Mouse (Mus musculus) T-helper 17 cell (primary cell): ENCODE measurements around the gene Slc39a12.

ENCODE experiments used
- in situ Hi-C, 2 experiments: fragments of 300-600 bp; cut with MboI, MseI; formaldehyde crosslinking; loops; 1 replicate in 1 of 2; 2 replicates in 1 of 2; pipeline ENCODE4 v1.15.1; 2025; ENCODE audit warnings: high pct_unique_total_duplicates in 2 of 2

Slc39a12 gene

GRCm38 (mm10) chr2:14388162-14388561 is at the start of gene Slc39a12:
TSS of gene Slc39a12 (plus strand) at chr2:14388316.
- in situ Hi-C loops: no loop called here

DNA sequence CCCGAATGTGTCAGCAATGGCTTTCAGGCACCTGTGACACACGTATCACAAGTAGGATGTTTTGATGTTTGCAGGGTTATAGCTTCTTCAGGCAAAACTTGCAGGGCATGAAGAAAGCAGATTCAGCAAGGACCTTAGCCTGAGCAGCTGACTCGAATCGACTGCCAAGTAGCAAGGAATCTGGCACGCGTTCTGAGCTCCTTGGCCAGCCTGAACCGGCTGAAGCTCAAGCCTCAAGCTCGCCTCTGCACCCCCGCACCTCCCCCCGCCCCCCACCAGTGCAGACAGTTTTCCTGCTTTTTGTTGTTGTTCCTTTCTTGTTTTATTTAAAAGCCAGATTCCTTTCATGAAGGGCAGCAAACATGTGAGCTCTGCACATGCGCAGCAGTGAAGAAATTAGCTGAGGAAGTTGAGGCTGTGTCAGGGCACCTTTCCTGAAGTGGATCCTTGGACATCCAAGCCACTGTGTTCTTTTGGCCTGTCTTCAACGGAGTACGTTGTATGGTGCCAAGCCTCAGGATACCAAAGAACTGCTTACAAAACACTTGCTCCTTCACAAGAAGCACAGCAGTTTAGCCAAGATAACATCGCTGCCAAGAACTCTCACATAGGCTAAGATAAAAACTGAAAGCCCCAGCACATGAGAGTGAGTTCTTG is 46.3 kb upstream of the Slc39a12 start:
- in situ Hi-C loops: no loop called here

- in situ Hi-C loops: no loop called here
Observed at GRCm38 (mm10) chr2:14342309-14342839, 45.7 kb upstream of the Slc39a12 start.

- in situ Hi-C loops: no loop called here
Observed at GRCm38 (mm10) chr2:14388856-14389255, 740 bp downstream of the Slc39a12 start.

DNA sequence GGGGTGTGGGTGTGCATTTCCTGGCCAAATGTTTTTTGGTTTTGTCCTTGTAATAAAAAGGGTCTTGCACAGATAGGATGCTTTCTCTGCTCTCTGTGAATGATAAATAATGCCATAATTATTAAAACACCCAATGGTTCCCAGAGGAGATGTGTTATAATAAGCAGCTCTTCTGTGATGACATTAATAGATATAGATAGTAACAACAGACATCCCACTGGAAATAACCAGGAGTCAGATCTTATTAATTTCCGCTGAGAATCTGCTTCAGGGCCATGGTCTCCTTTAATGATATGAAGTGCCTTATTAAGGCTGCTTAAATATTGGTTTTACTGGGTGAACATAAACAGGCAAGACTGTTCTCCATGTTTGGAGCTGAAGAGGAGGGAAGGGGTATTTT is 2.8 kb downstream of the Slc39a12 start:
- in situ Hi-C loops: no loop called here

GRCm38 (mm10) chr2:14403000-14403399 is 14.9 kb downstream of the Slc39a12 start:
- in situ Hi-C loops: no loop called here

GRCm38 (mm10) chr2:14428987-14429386 is 40.9 kb downstream of the Slc39a12 start:
- in situ Hi-C loops: no loop called here

DNA sequence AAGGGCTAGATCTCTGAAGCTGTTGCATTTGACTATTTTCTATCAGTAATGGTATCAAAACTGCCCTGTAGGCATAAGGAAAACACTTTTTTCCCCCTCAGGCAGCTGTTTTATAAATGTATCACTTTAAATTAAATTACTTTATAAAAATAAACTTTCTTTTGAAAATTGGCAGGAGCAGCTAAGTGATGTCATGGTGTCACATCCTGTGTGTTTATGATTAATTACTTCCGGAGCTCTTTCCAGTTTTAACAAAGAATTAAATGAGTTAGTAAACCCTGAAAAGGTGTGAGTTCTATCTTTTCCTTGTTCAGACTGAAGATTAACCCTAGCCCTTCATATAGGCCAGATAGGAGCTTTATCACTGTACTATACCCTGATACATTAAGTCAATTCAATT is 59.2 kb downstream of the Slc39a12 start:
- in situ Hi-C loops: no loop called here

- in situ Hi-C loops: loop anchor here in 1 of 2 experiments (10.0 kb wide), 1 partner anchor 64 kb away; no protein-coding TSS in a partner anchor
Observed at GRCm38 (mm10) chr2:14450866-14451265, 62.8 kb downstream of the Slc39a12 start.

DNA sequence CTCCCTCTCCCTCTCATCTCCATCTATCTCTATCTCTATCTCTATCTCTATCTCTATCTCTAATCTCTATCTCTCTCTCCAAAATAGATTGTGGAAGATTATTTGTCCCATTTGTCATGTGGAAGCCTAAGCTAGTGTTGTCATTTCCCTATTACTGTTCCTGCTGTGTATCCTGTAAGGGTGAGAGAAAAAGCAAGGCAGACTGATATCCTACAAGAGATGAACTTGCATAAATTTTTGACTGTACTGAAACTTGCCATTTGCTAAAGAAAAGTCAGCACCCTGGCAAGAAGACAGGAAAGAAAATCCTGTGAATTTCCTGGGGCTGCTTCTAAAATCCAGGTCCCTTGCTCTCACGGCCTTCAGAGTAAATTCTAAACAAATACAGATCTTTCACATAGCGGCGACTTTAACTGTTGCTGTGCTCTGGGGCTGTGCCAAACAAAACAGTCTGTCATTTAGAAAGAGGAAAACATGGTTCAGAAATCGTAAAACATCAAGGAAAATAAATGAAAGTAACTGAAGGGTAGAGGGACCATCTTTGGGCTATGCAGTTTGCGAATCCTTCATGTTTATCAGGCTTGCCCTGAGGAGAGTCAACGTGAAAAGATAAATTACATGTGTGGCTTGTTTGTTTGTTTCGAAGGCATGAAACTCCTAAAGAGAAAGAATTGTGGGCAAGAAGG is 67.0 kb downstream of the Slc39a12 start:
- in situ Hi-C loops: loop anchor here (5.0 to 10.0 kb wide), 2 partner anchors 60 to 67 kb away; no protein-coding TSS in a partner anchor

DNA sequence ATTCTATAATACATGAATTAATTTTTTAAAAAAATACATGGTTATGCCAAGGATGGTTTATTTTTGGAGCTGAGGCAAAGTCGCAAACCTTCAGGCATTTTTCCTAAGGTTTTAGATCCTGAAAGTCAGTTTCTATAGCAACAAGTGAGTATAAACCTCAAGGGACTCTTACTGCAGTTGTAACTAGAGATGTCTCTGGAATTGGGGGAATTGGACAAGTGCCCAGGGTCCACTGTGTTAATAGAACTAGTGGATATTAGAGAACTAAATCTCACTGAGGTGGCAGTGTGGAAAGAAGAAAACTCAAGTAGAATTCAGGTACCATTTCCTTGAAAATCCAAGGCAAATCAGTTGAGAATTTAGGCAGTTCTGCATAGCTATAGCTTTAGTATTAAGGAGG is 76.3 kb downstream of the Slc39a12 start:
- in situ Hi-C loops: loop anchor here in 1 of 2 experiments (10.0 kb wide), 1 partner anchor 510 kb away; no protein-coding TSS in a partner anchor

GRCm38 (mm10) chr2:14494132-14494531 is 106.0 kb downstream of the Slc39a12 start:
- in situ Hi-C loops: no loop called here

GRCm38 (mm10) chr2:14496150-14496549 is 108.0 kb downstream of the Slc39a12 start:
- in situ Hi-C loops: no loop called here

- in situ Hi-C loops: no loop called here
Observed at GRCm38 (mm10) chr2:14502482-14502881, 114.4 kb downstream of the Slc39a12 start.

DNA sequence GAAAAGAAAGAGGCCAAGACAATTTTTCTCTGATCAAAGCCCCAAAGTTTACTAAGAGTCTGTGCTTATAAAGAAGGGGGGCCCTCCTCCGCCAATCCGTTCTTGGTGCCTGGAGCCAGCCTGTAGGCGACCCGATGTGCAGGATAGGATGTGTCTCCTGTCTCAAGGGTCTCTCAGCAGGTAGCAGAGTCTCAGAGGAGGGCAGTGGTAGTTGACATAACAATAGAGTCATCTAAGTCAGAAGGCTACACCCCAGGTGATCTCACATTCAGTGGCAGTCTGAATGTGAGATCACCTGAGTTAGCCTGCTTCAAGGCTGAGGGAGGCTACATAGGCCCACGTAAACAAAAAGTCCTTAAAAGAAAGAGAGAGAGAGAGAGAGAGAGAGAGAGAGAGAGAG is 130.1 kb downstream of the Slc39a12 start:
- in situ Hi-C loops: loop anchor here in 1 of 2 experiments (10.0 kb wide), 1 partner anchor 63 kb away; no protein-coding TSS in a partner anchor

- in situ Hi-C loops: no loop called here
Observed at GRCm38 (mm10) chr2:14534325-14535077, 146.4 kb downstream of the Slc39a12 start.

DNA sequence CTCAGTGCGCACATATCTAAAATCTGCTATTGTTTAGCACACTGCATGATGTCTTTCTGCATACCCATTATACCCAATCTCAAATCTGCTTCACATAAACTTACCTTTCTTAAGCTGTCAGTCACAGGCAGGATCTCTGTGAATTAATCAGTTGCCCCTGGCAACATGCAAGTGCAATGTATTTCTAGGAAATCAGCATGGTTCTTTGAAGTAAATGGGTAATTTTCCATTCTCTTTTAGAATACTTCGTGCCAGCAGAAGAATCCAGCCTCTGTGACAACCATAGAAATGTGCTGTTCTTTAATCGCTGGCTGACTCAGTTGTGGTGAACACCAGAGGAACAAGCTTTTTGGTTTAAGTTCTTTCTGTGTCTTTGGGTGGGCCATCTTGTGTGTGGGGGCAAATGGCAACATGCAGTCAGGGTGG is 147.1 kb downstream of the Slc39a12 start:
- in situ Hi-C loops: no loop called here

DNA sequence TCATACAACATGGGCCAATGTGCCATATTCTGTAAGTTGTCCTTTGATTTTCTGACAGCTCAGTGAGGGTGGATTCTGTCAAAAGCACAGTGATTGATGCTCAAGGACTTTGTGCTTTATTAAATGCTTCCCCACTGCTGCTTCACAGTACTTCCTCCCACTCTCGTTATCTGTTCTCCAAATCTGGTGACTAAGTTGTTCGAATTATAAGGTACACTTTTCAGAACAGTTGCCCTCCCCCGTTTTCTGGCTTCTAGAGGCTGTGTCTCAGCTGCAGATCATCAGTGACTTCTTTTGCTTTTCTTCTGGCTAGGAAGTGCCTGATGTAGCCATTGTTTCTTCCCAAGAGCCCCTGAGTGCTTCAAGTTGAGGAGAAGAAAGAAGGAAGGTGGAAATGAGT is 149.7 kb downstream of the Slc39a12 start:
- in situ Hi-C loops: no loop called here

- in situ Hi-C loops: no loop called here
Observed at GRCm38 (mm10) chr2:14543355-14543754, 155.2 kb downstream of the Slc39a12 start.

GRCm38 (mm10) chr2:14543773-14544172 is 155.7 kb downstream of the Slc39a12 start:
- in situ Hi-C loops: no loop called here
